Mouse (Mus musculus): ENCODE results near the gene Kif5c. TPM values are rescaled to one million over a fixed set of nuclear protein-coding genes. Genes with fewer than 3 reads are reported as not detected.

Kif5c gene
- total RNA-seq, 2 experiments from 2014 or later, result 536 to 540 TPM

Other genes starting within 250 kb of the Kif5c start
- gene Epc2, start 167.8 kb upstream of the Kif5c start, total RNA-seq (2021), result 10 to 100 TPM; 64.6 to 66.6 TPM
- gene Lypd6b, start 168.4 kb downstream of the Kif5c start, total RNA-seq (2021), result 1 to 10 TPM; 7.3 to 7.9 TPM

Measured in left cerebral cortex, adult 18-20 months (tissue).